Mouse (Mus musculus): ENCODE data around the gene Ahctf1.

GRCm38 (mm10) chr1:179807468-179807867 is 4.0 kb upstream of the Ahctf1 start:
- TF ChIP-seq CTCF (IDR thresholded peaks at IDR 0.05; ENCODE audit: low read depth, low read length): no peak
- TF ChIP-seq GATA2 (IDR thresholded peaks at IDR 0.05; ENCODE audit: borderline replicate concordance, low read depth, low read length): no peak
